Mouse (Mus musculus): ENCODE measurements around the gene Dtd2.

- TF ChIP-seq CTCF (IDR thresholded peaks at IDR 0.05; ENCODE audit: control insufficient read depth, insufficient read depth, insufficient replicate concordance, low read depth, low read length) = no peak
- TF ChIP-seq POLR2A (IDR thresholded peaks at IDR 0.05; ENCODE audit: control insufficient read depth, low read depth, low read length) = no peak
Measured at GRCm38 (mm10) chr12:51995738-51996536, 10.4 kb downstream of the Dtd2 start.

All from testis, adult 2 months (tissue).